Mouse (Mus musculus): ENCODE results near the gene Arl1.
"Not testable (repeated sequence)": the region's sequence is repeated elsewhere in the genome, so short reads cannot be mapped to it uniquely, and the experiment has no call there.

Arl1 gene

GRCm38 (mm10) chr10:88765431-88766142 lies 34.9 kb downstream of the Arl1 start:
- DNase-seq: no peak

- no peak for DNase-seq
Measured at GRCm38 (mm10) chr10:88768961-88769360, 38.3 kb downstream of the Arl1 start.

- no peak for DNase-seq
Measured at GRCm38 (mm10) chr10:88769676-88770075, 39.0 kb downstream of the Arl1 start.

- peak; percentile 10 to 18 for DNase-seq
Measured at GRCm38 (mm10) chr10:88772965-88773364, 42.3 kb downstream of the Arl1 start.

- DNase-seq: no peak
Measured at GRCm38 (mm10) chr10:88776206-88776605, 45.5 kb downstream of the Arl1 start.

GRCm38 (mm10) chr10:88780716-88781115 lies 50.1 kb downstream of the Arl1 start:
- no peak for DNase-seq

- not testable (repeated sequence) for DNase-seq
Measured at GRCm38 (mm10) chr10:88783135-88783534, 52.5 kb downstream of the Arl1 start.

- no peak for DNase-seq
Measured at GRCm38 (mm10) chr10:88783941-88784340, 53.3 kb downstream of the Arl1 start.

GRCm38 (mm10) chr10:88784513-88784931 lies 53.9 kb downstream of the Arl1 start:
- no peak for DNase-seq

- no peak for DNase-seq
Measured at GRCm38 (mm10) chr10:88793671-88794070, 63.0 kb downstream of the Arl1 start.

All from cerebellum, postnatal 14 days (tissue).